Mouse (Mus musculus) kidney, adult 18-20 months (tissue): Measurements from ENCODE around the gene Lonp2.

ENCODE experiments used
- DNase-seq: peaks from one replicate; pipeline ENCODE4 v3.0.0; 2021

The Lonp2 gene

DNA sequence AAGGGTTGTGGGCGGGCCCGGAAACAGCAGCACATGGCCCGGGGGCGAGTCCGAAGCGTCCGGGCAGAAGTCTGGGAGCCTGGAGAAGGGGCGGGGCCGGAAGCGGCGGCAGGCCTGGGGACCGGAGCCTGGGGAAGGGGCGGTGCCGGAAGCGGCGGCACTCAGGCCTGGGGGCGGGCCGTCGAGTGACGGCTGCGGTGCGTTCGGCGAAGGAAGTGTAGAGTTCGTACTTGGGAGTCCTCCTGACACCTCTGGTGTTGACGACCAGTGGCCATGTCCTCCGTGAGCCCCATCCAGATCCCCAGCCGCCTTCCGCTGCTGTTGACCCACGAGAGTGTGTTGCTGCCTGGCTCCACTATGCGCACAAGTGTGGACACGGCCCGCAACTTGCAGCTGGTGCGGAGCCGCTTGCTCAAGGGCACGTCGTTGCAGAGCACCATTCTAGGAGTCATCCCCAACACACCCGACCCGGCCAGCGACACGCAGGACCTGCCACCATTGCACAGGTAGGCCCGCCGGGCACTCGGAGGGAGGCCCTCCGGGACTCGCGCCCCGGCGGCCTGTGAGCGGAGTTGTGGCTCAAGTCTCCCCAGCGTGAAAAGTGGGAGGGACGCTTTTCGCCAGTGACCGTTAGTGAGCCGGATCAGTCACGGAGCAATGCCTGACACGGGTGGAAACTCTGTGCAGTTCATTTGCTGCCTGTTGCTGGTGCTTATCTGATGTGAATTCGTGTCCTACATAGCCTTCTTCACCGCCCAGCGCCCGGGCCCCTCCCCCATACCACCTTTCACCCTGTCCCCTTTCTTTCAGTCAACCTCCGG lies at the start of gene Lonp2:
Gene Lonp2 (plus strand): TSS at position 133 of the 821 bp plus-strand sequence.
- peak; percentile 97 for DNase-seq

DNA sequence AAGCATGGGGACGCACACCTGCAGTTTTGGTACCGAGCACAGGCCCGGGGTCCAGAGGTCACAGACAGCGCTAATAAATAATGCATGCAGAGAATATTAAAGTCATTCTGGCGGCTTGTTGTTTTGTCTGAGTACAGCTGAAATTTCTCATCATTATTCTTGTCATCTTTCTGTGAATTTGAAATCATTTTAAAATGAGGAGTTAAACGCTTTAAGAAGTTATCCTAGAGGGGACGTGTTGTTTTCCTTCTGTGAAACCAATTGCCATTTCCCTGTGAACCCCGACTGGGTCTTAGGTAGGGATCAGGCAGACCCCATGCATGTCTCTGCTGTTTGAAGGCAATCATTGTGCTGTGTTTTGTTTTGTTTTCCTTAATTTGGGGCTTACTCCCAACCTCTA lies 46.3 kb upstream of the Lonp2 start:
- no peak for DNase-seq

DNA sequence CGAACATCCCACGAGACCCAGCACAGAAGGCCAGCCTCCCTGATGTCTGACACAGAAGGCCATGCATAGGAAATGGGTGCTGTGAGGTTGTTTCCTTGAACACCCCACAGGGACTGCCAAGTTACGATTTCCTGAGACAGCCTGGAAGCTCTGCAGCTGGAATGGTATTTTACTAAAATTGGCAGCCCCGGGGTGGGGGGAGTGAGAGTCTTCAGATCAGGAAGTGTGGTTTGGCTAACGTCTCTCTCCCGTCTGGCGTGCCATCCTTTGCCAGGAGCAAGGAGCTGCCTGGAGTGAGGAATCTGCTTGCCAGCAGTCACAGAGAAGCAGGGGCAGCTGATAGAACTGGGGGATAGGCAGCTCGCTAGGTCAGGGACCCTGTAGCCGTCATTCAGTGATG lies 45.8 kb upstream of the Lonp2 start:
- peak; percentile 25 for DNase-seq

DNA sequence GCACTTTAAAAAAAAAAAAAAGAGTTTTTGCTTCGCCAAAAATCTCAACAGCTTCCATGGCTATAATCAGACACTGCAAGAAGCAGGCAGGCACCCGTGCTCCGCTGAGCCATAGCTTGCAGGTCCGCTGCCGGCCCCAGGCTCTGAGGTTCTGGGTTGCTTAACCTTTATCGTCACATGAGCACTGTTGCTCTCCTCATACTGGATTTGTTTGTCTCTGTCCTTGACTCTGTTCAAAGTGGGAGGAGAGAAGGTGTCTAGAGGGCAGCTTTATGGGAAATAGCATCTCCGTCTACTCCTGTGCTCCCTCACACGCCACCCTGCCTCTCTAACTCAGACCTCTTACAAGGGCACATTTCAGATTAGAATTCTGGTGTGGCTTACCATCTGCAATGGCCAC lies 45.1 kb upstream of the Lonp2 start:
- no peak for DNase-seq

DNA sequence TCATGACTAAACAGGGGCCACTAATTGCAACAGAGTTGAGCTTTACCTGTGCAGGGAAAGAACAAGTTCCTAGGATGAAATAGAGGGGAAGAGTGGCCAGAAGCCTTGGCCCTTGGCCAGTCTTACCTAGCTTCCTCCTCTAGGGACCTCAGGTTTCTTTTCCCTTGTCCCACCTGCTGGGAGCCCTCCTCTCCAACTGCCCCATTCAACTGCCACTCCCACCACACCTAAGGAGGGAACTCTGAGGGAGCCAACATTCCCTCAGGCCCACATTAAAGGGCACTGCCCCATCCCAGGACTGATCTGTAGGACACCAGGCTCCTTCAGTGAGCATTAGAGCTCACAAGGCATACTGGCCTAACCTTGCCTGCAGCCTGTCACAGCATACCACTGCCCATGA lies 43.4 kb upstream of the Lonp2 start, which contains the start of gene Abcc12:
Gene Abcc12 (minus strand): TSS at position 229 of the 400 bp plus-strand sequence.
- DNase-seq = no peak

DNA sequence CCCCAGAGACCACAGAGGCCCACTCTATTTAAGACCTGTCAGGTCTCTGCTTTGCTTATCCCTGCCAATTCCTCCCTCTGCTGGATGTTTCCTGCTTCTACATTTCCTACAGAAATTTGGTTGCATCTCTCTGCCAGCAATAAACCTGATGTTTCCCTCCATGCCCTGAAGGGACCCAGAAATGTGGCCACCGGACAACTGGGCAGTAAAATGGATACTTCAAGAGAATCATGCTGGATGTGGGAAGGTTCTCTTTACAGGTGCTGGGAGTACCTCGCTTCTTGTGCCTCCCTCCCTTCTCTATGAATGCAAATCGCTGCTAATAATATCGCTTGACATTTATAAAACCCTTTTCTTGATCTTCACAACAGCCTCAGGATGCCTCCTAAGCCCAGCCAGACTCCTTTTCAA lies 41.9 kb upstream of the Lonp2 start:
- no peak for DNase-seq

DNA sequence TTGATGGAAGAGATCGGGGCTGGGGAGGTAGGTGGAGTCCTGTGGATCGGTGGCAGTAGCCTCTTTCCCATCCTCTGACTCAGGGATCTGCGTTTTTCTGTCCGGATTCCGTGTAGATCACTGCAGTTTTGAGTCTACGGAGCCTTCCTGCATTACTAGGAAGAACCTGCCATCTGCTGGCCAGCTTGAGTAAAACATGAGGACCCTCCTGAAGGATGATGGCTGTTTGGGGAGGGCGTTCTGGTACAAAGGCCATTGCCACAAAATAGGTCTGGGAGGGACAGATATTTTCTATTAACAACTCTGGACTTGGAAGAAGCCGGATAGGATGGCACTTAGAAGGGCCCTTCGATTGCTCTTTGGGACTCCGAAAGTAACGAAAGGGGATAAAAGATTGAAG lies 38.7 kb upstream of the Lonp2 start:
- DNase-seq = peak; percentile 83

DNA sequence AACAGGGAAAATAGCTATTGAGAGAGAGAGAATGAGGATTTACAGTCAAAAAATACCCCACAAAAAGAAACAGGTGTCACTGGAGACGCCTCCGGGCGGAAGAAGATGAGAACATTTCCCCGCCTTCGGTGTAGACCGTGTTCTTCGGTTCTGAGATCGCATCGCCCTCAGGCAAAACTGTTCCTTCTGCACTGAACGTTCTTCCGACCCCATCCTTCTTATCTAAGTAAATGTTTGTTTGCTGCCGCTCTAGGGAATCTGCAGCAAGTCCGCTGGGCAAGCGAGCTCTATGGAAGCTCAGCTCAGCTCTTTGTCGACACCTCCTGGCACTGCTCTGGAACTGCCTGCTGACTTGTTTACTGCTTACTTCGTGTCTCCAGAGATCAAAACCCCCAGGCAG lies 38.3 kb upstream of the Lonp2 start:
- DNase-seq = peak; percentile 77

DNA sequence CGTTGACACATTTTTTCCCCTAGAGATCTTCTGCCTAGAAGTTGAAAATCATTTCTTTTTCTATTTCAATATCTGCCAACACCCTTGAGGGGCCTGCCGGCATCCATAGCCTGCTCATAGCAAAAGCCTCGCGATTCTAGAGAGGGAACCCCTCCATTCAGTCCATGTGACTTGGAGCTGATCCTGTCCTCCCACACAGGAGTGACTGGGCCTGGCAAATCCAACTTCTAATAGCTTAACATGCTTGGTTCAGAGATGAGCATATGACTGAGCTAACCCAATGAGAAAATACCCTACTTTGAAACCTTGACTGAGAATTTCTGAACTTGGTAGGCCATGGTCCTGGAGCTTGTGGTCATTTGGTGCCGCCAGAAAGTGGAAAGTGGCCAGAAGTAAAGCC lies 37.8 kb upstream of the Lonp2 start:
- no peak for DNase-seq

DNA sequence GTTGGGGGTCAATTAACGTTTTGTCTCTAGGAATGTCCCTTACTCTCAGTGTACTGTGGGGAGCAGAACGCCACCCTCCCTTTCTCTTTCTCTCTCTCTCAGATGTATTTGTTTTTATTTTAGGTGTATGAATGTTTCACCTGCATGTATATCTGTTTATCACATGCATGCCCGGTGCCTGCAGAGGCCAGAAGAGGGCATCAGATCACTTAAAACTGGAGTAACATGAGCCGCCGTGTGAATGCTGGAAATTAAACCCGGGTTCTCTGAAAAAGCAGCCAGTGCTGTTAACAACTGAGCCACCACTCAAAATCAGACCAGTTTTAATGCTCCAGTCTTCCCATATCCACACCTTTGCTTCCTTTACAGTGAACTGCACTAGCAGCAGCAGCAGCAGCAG lies 37.2 kb upstream of the Lonp2 start:
- DNase-seq = no peak

DNA sequence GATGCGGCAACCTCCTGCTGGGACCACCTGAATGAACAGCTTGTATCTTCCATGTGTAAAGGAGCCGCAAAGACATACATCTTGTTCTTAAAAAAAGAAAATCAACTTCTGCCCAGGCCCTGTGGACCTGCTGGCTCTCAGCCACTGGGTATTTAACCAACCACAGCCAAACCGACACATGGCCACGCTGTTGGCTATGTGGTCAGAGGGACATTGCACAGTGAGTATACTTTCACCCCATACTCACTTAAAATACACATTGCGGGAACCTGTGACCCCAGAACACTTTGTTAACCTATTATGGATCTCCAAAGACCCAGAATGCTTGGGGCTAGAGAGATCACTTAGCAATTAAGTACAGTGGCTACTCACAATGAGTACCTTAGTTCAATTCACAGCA lies 35.5 kb upstream of the Lonp2 start:
- no peak for DNase-seq

DNA sequence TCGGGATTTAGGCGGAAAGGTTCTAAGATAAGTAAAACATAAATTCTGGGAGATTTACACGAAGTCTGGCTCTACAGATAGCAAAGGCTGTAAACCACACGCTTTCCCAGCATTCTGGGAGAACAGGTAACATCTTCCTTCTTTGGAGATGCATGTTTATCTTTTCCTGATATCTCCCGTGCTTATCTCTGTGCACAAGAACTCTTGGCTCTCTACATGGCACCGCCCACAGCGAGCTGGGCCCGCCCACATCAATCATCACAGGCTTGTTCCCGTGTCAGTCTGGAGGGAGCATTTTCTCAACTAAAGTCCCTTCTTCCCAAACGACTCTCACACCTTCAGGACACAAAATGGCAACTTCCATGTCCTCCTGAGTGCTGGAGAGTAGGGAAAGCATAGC lies 30.7 kb upstream of the Lonp2 start:
- DNase-seq = no peak

DNA sequence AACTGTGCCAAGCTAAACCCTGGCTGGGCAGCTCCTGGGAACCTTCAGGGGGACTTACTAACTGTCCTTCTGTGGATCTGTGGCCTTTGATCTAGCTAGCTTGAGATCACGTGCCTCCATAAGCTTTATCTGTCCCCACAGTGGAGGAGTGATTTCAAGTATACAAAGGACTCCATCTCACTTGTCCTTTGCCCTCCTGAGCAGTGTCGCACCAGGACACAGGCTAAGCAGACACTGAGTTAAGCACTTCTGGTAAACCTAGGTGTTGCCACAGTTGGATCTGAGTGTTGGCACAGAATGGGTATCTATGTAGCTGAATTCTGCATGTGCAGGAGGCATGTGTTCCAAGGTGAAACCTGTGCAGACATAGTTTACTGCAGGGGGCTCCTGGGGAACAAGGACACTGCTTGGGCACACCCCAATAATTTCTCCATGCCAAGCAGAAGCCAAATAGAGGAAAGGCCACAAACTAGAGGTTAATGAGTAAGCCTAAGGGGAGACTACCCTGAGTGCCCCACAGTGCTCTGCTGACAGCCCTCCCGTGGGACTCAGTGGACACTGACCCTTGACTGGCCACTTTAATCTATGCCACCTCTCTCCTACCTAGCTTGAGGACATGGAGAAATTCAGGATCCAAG lies 29.6 kb upstream of the Lonp2 start:
- peak; percentile 71 for DNase-seq

DNA sequence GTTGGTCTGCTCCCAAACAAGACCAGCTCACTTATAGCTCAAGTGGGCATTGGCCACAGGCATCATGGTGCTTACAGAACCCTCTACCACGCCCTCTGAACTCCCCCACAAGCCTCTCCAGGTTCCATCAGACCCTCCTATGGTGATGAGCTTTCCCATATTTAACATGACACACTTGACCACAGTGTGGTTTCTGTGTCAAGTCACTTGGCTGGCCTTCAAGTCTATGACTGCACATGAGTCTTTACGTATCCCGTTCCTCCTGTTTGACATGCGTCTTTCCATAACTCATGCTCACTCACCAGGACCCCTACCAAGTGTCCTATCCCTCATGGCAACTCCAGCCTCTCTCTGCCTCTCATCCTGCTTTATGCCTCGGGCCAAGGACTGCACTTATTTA lies 28.2 kb upstream of the Lonp2 start:
- DNase-seq = no peak

DNA sequence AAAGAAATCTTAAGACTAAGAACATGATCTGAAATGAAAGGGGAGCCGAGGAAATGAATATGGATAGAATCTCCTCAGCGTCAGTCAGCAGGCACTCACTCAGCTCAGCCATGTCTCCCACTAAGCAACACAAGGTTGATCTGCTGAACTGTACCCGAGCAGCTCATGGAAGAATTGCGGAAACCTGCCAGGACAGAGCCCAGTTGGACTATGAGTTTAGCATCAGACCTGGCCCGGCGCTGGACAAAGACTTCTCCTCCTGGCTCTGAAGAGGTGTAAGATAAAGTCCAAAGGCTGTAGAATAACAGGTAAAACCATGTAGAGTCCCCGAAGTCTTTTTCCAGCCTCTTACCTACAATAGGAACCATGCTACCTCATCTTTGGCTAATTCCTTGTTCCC lies 26.2 kb upstream of the Lonp2 start:
- peak; percentile 68 for DNase-seq

DNA sequence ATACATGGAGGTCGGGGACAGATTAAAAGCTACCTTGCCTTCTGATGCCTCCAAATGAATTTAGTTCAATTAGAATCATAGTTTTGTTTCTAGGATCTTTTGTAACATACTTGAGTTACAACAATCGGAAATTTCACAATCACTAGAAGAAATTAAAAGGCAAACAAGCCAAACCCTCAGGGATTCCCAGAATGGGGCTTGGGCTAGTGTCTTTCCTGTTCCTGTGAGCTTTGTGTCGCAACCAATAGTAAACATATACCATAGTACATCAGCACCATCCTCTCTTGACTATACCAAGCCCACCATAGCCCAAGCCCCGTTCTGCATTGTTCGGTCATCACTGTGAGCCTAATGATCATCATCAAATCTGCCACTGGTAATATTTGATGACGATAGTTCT lies 24.5 kb upstream of the Lonp2 start:
- DNase-seq = no peak

DNA sequence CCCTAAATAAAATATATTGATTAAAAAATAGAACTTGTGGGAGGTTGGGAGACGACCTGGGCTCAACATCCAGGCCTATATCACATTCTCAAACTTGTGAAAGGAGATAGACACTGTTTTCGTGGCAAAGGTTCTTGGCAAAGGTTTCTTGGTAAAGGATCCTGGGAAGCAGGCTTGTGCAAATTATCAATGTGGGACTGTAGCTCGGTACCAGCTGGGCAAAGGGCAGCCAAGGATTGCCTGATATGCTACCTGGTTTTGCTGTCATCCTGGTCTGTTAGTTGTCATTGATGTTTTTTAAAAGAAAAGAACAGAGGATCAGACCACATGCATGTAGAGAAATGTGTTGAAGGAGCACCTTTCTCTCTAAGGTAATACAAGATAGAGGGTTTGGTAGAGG lies 23.5 kb upstream of the Lonp2 start:
- DNase-seq = no peak

DNA sequence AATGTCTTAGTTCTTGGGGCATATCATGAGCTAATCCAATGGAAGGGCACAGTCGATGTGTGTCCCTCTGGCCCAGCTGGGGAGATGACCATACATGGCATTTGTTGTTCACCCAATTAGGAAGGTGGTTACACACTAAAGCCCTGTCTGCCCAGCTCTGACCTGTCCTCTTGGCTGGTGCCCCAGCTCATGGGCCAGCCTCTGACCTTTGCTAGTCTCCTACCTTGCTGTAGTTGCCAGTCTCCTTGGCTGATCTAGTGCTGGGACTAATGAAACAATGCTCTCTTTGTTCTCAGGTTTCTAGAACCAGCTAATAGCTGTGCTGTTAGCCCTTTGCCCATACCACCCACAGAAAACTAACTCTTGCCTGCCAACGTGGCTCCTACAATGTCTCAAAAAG lies 20.7 kb upstream of the Lonp2 start:
- DNase-seq = no peak

DNA sequence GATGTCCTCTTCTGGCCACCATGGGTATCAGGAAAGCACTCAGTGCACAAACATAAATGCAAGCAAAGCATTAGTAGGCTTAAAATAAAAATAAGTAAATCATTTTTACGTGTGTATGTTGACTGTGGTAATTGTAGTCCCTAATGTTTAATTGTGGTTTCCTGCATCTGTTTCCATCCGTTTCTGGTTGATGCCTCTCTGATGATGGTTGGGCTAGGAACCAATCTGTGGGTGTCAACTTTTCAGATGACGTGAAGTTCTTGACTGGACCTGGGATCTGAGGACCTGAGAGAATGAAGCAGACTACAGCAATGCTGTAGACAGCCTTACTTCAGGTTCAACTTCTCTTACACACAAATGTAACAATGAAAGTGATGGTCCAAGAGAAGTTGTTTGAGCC lies 19.2 kb upstream of the Lonp2 start:
- DNase-seq = no peak

DNA sequence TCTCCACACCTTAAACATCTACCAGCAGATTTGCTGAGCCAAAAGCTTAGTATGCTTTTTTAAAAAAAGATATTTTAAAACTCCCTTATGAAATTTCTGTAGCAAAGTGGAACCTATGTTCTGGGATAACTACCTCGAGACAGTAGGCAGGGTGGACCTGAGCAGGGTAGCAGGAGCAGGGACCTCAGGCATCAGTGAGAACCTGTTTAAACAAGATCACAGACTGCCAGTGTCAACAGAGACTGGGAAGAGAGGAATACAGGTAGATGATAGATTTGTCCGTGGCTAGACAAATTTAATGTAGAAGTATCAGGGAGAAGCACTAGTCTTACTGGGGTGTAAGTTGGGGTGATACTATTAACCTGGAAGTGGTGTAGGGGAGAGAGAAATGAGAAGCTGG lies 10.0 kb upstream of the Lonp2 start:
- DNase-seq = no peak

DNA sequence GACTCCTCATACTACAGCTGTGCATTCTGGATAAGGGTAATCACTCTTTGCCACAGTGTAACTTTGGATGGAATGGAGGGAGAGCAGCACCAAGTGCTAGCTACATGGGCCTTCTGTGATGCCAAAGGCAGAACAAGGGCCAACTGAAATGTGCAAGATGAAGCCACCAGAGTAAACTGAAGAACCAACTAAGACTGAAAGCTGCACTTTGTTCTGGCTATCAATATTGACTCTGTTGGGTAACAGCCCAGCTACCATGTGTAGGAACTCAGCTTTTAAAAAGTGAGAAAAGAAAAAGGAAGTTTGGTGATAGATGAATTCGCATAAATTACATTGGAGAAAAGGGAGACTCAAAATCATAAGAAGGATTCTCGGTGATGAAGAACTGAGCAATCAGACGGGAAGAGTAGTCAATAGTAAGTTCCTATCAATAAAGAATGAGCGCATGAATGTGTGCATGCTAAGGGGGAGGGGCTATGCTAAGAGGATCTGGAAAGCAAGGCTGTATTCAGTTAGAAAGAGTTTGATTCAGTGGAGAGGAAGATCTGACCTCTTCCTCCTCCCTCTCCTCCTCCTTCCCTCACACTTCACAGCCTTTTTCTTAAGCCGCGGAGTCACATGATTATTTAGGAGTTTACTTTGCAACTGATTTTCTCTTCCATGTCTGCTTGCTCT lies 8.6 kb upstream of the Lonp2 start:
- no peak for DNase-seq

DNA sequence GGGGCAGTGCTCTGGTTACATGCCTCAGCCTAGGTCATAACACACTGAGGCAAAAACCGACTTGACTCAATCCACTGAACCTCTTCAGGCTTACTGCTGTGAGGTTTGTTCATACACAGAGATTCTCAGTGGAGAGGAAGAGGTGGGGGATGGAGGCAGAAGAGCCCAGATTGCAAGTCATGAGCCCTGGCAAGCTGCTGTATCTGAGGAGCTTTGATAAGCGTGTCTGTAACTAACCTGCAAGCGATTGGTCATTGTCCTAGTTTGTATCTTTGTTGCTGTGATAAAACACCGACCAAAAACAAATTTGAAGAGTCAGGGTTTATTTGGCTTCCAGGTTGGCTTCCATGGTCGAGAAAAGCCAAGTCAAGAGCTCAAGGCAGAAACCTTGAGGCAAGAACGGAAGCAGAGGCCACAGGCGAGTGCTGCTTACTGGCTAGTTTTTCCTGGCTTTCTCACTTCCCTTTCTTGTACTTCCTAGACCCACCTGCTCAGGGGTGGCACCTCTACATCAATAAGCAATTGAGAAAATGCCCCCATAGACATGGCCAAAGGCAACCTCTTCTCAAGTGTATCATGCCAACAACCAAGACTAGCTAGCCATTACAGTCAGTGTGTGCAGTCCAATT lies 6.0 kb upstream of the Lonp2 start:
- no peak for DNase-seq

DNA sequence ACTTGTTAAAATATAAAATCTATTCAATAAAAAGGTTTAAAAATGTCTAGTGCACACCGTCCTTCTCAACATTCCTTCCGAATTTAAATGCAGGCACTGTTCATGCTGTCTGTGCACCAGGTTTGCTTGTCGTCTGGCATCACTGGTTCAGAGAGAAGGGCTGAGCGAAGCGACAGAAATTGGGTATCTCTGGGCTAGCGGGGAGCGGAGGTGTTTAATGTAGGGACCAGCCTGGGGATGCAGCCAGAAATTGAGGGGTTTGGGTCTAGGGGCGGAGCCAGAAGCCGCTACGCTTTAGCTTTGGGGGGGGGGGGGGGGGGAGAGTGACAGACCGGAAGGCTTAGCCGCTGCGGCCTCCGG lies 312 bp upstream of the Lonp2 start:
- DNase-seq = no peak

DNA sequence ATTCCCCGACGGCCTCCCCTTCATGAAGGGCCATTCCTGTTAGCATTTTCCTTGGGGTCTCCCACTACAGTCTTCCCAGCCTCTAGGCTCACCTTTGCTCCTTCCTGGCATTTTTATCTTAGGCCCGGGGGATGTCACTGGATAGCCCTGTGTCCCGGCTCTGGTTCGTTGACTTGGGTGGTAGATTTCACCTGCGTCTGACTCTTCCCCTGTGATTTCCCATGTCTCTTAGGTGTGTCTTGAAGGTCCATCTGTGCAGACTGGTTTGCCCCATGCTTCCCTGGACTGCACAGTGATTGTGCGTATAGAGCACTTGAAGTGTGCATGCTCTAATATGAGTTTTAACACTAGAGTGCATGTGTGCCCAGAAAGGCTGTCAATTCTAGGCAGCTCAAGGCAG lies 1.1 kb downstream of the Lonp2 start:
- DNase-seq = peak; percentile 23
